Mouse (Mus musculus) limb, embryonic 13.5 days (tissue): Measurements from ENCODE around the gene Slc43a2. TPM values are rescaled to one million over a fixed set of nuclear protein-coding genes. Genes with fewer than 3 reads are reported as not detected.

Source experiments
- microRNA-seq: library from miRNA; unstranded; fragments of <30 nt; microRNA quantifications from one replicate; pipeline ENCODE4, GENCODE M21; 2016
- polyA plus RNA-seq: library from polyadenylated mRNA; unstranded; fragments of >200 nt; fragmentation: Nextera tagmentation; extraction: Ambion mirVana; gene quantifications from 2 replicates; pipeline ENCODE4 v1.2.1, GENCODE M21; 2015

Slc43a2 gene
- polyA plus RNA-seq, 1 experiment from 2014 or later, result 4.8 TPM

Small RNAs within 50 kb of the gene (microRNA-seq; reads per million reads assigned to microRNA genes)
- not detected for gene Mir3971

Other genes starting within 250 kb of the Slc43a2 start
- 119 and 130 TPM in 2 replicates for gene Rpa1, start 183.4 kb upstream of the Slc43a2 start, polyA plus RNA-seq
- gene Smyd4, start 183.3 kb upstream of the Slc43a2 start, polyA plus RNA-seq, result 16.9 and 20.1 TPM in 2 replicates
- 227 and 235 TPM in 2 replicates for gene Serpinf1, start 109.0 kb upstream of the Slc43a2 start, polyA plus RNA-seq
- gene Serpinf2, start 92.1 kb upstream of the Slc43a2 start, polyA plus RNA-seq, result 0.14 and 1.3 TPM in 2 replicates
- 5.8 and 5.9 TPM in 2 replicates for gene Wdr81, start 77.0 kb upstream of the Slc43a2 start, polyA plus RNA-seq
- 26.4 and 26.9 TPM in 2 replicates for gene Tlcd2, start 70.0 kb upstream of the Slc43a2 start, polyA plus RNA-seq
- 60.8 and 63.0 TPM in 2 replicates for gene Prpf8, start 44.9 kb upstream of the Slc43a2 start, polyA plus RNA-seq
- gene Rilp, start 21.6 kb upstream of the Slc43a2 start, polyA plus RNA-seq, result 0.34 and 0.66 TPM in 2 replicates
- 6.0 and 6.6 TPM in 2 replicates for gene Scarf1, start 18.2 kb upstream of the Slc43a2 start, polyA plus RNA-seq
- gene Pitpna, start 56.4 kb downstream of the Slc43a2 start, polyA plus RNA-seq, result 60.9 and 62.5 TPM in 2 replicates
- 21.1 and 22.0 TPM in 2 replicates for gene Inpp5k, start 99.3 kb downstream of the Slc43a2 start, polyA plus RNA-seq
- gene Myo1c, start 118.8 kb downstream of the Slc43a2 start, polyA plus RNA-seq, result 34.2 and 38.0 TPM in 2 replicates
- gene Crk, start 147.6 kb downstream of the Slc43a2 start, polyA plus RNA-seq, result 126 and 128 TPM in 2 replicates
- 920 and 928 TPM in 2 replicates for gene Ywhae, start 201.2 kb downstream of the Slc43a2 start, polyA plus RNA-seq